In the genomic region with DNA sequence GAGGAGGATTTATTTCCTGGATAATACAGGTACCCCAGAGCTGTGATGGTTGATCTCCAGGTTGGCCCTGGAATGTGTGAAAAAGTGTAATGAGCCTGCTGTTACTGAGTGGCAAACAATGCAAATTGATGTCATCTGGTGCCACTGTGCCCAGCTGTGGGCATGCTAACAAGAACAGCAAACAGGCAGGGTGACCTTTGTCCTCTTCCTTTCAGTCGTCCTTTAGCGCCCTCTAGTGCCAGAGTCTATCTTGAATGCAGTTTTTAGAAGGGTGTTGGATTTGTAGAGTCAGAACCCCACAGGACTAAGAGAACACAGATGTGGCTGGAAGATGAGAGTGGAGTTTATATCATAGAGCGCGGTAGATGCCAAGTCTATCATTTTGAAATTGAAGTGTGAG, we compare ENCODE assay signal across 8 mouse cellular contexts.
A peak's percentile ranks its signal among the peaks of the same experiment; 100 is the strongest.
DNase-seq lines count a peak whose midpoint lies in the region; ATAC-seq lines count a peak whose summit lies in the region.

No protein-coding gene starts in this region.

- no peaks in the 10 kb centered on the region for H3K9me3 ChIP-seq in liver, embryonic 13.5 days (replicated peaks)
- no peaks in the 10 kb centered on the region for H3K9me3 ChIP-seq in stomach, embryonic 16.5 days (replicated peaks; ENCODE audit: control insufficient read depth, low read length)

- H3K4me3 ChIP-seq in liver, embryonic 13.5 days (replicated peaks) = no peak overlapping the region
- no peak overlapping the region for H3K4me3 ChIP-seq in stomach, embryonic 16.5 days (replicated peaks; ENCODE audit: low read length)

- no peaks in the 10 kb centered on the region for H3K27me3 ChIP-seq in liver, embryonic 13.5 days
- no peaks in the 10 kb centered on the region for H3K27me3 ChIP-seq in stomach, embryonic 16.5 days (ENCODE audit: control insufficient read depth, insufficient read depth, low read length)

- 21% methylated on average over 4 of the region's 4 CpGs for WGBS in liver, embryonic 13.5 days (ENCODE audit: insufficient replicate concordance)
- WGBS in stomach, embryonic 16.5 days = 30% methylated on average over 4 of the region's 4 CpGs

- no peak for ATAC-seq in CD4-positive, CD25-positive, alpha-beta regulatory T cell, adult 4 months
- peak; percentile 66 for ATAC-seq in common myeloid progenitor, adult 5-6 weeks (replicated peaks; ENCODE audit: low read depth, poor library complexity, severe bottlenecking)
- ATAC-seq in liver, embryonic 13.5 days (ENCODE audit: low read depth) = no peak
- peak; percentile 64; the same call in 1 of the 2 replicates for ATAC-seq in stomach, embryonic 16.5 days (ENCODE audit: insufficient read depth, low FRiP score)

- peak; percentile 19 for DNase-seq in CD4-positive, CD25-positive, alpha-beta regulatory T cell, adult 2 months (ENCODE audit: low read depth, low spot score)
- peak; percentile 50 for DNase-seq in ovary, postnatal 14 days (ENCODE audit: low spot score)
- DNase-seq in ovary, postnatal 10 days (ENCODE audit: low spot score) = no peak
- peak; percentile 57 to 75 for DNase-seq in kidney, adult 8-10 months
- peak; percentile 2 for DNase-seq in liver, embryonic 13.5 days

- no peak overlapping the region for H3K9ac ChIP-seq in liver, embryonic 13.5 days
- H3K9ac ChIP-seq in stomach, embryonic 16.5 days (ENCODE audit: low read length) = no peak overlapping the region

- H3K4me1 ChIP-seq in liver, embryonic 13.5 days (replicated peaks) = no peaks in the 10 kb centered on the region
- H3K4me1 ChIP-seq in stomach, embryonic 16.5 days (ENCODE audit: control insufficient read depth, insufficient read depth, low read length) = no peaks in the 10 kb centered on the region

- H3K36me3 ChIP-seq in liver, embryonic 13.5 days = no peaks in the 10 kb centered on the region
- H3K36me3 ChIP-seq in stomach, embryonic 16.5 days (ENCODE audit: control insufficient read depth, insufficient read depth, low read length) = no peaks in the 10 kb centered on the region

- H3K27ac ChIP-seq in liver, embryonic 13.5 days = no peak overlapping the region
- no peak overlapping the region for H3K27ac ChIP-seq in stomach, embryonic 16.5 days (ENCODE audit: low read length)

- no peak overlapping the region for H3K4me2 ChIP-seq in liver, embryonic 13.5 days
- H3K4me2 ChIP-seq in stomach, embryonic 16.5 days (ENCODE audit: low read depth, low read length) = no peak overlapping the region

Comparison
In these comparisons a context has a peak if more than half of its experiments do, and no peak if none do; other contexts are left out.
1. ATAC-seq: peak in common myeloid progenitor, adult 5-6 weeks (single experiment) and stomach, embryonic 16.5 days (single experiment); none in CD4-positive, CD25-positive, alpha-beta regulatory T cell, adult 4 months (single experiment) and liver, embryonic 13.5 days (single experiment).